Mouse (Mus musculus): ENCODE data around the gene Myh14.

GRCm38 (mm10) chr7:44688890-44689289 lies 18.2 kb upstream of the Myh14 start:
- TF ChIP-seq CTCF (IDR thresholded peaks at IDR 0.05; ENCODE audit: extremely low read depth, insufficient read depth, low read length) (no peak), POLR2A (IDR thresholded peaks at IDR 0.05; ENCODE audit: extremely low read depth, insufficient read depth, low read length) (no peak)

Measured in cortical plate, adult 2 months (tissue).